Mouse (Mus musculus): ENCODE measurements around the gene Pdxk. TPM values are rescaled to one million over a fixed set of nuclear protein-coding genes. Genes with fewer than 3 reads are reported as not detected.
A peak's percentile ranks its signal among the peaks of the same experiment; 100 is the strongest.
"Not testable (repeated sequence)": the region's sequence is repeated elsewhere in the genome, so short reads cannot be mapped to it uniquely, and the experiment has no call there.

Gene Pdxk
- polyA plus RNA-seq, 1 experiment from 2014 or later: 49.8 TPM

DNA sequence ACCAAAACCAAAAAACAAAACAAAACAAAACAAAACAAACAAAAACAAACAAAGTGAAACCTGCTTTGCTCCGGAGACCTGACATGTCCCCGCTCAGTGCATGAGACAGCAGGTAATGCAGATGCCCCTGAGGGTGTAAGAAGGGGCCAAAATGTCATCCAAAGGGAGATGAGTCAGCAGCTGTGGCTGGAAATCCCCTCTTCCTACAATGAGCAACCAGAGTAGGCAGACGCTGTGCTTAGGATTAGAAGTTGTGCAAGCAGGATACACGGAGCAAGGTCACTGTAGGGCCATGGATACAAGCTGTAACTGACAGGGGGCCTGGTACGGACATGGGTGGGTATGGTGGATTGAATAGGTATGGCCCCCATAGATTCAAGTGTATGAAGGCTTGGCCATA is 35.6 kb downstream of the Pdxk start:
- no peak for ATAC-seq (ENCODE audit: low FRiP score, low read depth)
- H3K4me1 ChIP-seq (replicated peaks): peaks cover 18% of the 10 kb centered on the region
- no peaks in the 10 kb centered on the region for H3K27me3 ChIP-seq
- H3K4me2 ChIP-seq: no peak overlapping the region
- 90% methylated on average over 5 of the region's 5 CpGs for WGBS
- H3K4me3 ChIP-seq: no peak overlapping the region
- H3K27ac ChIP-seq (replicated peaks): no peak overlapping the region
- no peaks in the 10 kb centered on the region for H3K9me3 ChIP-seq
- H3K9ac ChIP-seq: no peak overlapping the region
- H3K36me3 ChIP-seq: peaks cover 16% of the 10 kb centered on the region

DNA sequence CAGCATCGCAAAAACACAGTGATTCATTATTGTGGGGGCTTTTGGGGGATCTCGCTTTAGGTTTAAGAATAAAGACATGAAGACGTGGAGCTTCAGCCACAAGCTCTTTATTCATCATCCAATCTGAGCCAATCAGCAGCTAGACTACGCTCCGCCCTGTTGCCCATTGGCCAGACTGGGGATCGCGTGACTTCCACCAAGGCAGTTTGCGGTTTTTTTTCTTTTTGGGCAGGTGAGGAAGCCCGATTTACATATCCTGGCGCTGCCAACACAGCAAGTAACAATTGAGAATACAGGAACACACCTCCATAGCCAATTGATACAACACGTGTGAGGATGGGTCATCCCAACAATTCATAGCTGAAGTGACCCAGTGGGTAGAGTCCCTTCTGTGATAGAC is 36.7 kb downstream of the Pdxk start:
- Histone ChIP-seq H3K36me3 (peaks cover 16% of the 10 kb centered on the region), H3K4me2 (no peak overlapping the region), H3K9ac (no peak overlapping the region), H3K4me1 (replicated peaks) (peaks cover 18% of the 10 kb centered on the region), H3K27me3 (no peaks in the 10 kb centered on the region), H3K4me3 (no peak overlapping the region), H3K9me3 (no peaks in the 10 kb centered on the region), H3K27ac (replicated peaks) (no peak overlapping the region)
- WGBS: 93% methylated on average over 11 of the region's 11 CpGs
- no peak for ATAC-seq (ENCODE audit: low FRiP score, low read depth)

DNA sequence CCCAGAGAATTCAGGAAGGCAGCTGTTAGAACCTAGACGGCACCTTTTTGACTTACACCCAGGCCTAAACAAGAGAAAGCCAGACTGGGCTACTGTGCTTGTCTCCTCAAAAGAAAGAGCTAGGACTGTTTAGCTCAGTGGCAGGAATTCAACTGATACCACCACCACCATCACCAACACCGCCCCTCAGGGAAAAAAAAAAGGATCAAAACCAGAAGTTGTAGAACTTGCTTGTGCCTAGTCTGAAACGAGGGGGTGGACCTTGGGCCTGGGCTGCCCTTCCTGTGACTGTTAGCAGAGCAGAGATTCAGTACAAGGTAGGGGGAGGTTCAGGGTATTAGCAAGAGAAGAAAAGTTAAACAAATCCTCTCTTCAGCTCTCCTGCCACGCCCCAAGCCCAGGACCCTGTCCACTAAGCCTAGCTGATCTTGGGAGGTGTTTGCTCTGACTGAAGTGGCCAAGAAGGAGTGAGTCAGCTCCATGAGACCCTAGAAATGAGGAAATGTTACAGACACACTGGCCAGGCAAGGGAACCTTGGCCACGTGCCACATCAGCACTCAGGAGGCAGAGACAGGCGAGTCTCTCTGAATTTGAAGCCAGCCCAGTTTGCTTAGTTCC is 38.5 kb downstream of the Pdxk start:
- 56% methylated on average over 6 of the region's 6 CpGs for WGBS
- H3K9ac ChIP-seq: peak overlapping the region; percentile 94
- no peaks in the 10 kb centered on the region for H3K27me3 ChIP-seq
- H3K4me3 ChIP-seq: peak overlapping the region; percentile 94
- peaks cover 16% of the 10 kb centered on the region for H3K36me3 ChIP-seq
- no peak for ATAC-seq (ENCODE audit: low FRiP score, low read depth)
- peak overlapping the region; percentile 78; the same call in 1 of the 2 replicates for H3K27ac ChIP-seq (replicated peaks)
- peaks cover 18% of the 10 kb centered on the region for H3K4me1 ChIP-seq (replicated peaks)
- H3K9me3 ChIP-seq: no peaks in the 10 kb centered on the region
- H3K4me2 ChIP-seq: peak overlapping the region; percentile 73

DNA sequence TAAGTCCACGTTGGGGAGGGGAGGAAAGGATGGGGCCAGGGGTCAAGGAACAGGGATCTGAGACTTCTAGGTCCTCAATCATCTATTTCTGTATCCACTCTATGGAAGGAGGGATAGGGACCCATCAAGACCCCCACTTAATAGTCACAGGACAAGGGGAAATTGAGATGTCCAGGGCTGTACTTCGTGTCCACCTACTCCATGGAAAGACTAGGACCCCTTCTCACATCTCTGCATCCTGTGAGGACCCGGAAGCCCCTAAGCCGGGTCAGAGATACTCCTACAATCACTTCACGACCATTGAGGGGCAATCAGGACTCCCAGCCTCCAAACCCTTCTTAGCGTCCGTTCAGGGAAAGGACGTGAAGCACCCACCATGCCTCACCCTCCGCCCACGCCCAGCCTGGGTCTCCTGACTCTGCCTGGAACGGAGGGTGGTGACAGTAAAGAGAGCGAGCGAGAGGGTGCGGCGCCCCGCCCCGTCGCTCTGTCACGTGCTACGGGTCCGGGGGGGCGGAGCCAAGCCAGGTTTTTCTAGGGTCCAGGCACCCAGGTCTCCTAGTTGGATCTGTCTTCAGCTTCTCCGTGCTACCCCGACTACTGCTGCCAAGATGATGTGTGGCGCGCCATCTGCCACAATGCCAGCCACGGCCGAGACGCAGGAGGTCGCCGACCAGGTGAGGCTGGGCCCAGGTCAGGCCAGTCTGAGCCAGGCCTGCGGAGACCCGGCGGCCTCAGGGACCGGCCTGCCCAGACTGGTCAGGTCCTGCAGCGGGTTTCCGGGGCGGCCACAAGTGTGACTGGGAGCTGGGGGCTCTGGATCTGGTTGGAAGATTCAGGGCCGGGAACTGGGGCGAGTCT is 39.4 kb downstream of the Pdxk start, which contains the start of gene Cstb:
Cstb (plus strand) TSS at position 489 of the 861 bp plus-strand sequence.
- Histone ChIP-seq H3K4me2 (peak within 1 kb of the TSS; percentile 73), H3K36me3 (peaks cover 16% of the 10 kb centered on the region), H3K27me3 (no peaks in the 10 kb centered on the region), H3K4me1 (replicated peaks) (peaks cover 18% of the 10 kb centered on the region), H3K4me3 (peak within 1 kb of the TSS; percentile 94), H3K27ac (replicated peaks) (peak within 1 kb of the TSS; percentile 78), H3K9ac (peak within 1 kb of the TSS; percentile 94), H3K9me3 (no peaks in the 10 kb centered on the region)
- 1% methylated on average over 40 of the region's 40 CpGs for WGBS
- ATAC-seq (ENCODE audit: low FRiP score, low read depth): peak; percentile 95

DNA sequence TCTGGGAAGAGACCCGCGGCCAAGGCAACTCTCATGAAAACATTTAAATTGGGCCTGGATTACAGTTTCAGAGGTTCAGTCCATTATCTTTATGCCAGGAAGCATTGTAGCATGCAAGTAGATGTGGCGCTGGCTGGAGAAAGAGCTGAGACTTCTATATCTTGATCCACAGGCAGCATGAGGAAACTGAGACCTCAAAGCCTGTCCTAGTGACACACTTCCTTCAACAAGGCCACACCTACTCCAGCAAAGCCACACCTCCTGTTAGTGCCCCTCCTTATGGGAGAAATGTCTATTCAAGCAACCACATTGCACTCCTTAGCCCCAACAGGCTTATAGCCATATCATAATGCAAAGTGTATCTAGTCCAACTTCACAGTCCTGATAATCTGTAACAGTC is 42.2 kb downstream of the Pdxk start:
- peaks cover 18% of the 10 kb centered on the region for H3K4me1 ChIP-seq (replicated peaks)
- no peaks in the 10 kb centered on the region for H3K27me3 ChIP-seq
- H3K4me3 ChIP-seq: no peak overlapping the region
- WGBS: 98% methylated on average over 3 of the region's 3 CpGs
- H3K36me3 ChIP-seq: peaks cover 5% of the 10 kb centered on the region
- H3K27ac ChIP-seq (replicated peaks): no peak overlapping the region
- no peak overlapping the region for H3K4me2 ChIP-seq
- no peak overlapping the region for H3K9ac ChIP-seq
- no peaks in the 10 kb centered on the region for H3K9me3 ChIP-seq
- no peak for ATAC-seq (ENCODE audit: low FRiP score, low read depth)

DNA sequence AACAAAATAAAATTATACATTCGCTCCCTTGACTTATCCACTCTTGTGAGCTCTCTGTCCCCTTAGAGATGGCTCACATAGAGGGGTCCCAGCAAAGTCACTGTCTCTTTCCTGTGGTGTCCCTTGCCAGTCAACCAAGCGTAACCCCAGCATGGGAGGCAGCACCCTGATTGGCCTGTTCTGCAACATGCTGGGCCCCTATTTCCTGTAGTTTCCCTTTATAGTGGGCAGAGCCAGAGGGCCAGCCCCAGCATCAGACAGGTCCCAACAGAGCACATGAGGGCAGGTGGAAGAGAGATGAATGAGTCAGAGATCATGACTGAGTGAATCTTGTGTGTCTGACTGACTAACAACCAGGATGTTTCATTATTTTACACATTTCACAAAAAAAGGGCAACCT is 43.8 kb downstream of the Pdxk start:
- Histone ChIP-seq H3K4me1 (replicated peaks) (peaks cover 6% of the 10 kb centered on the region; the same call in 1 of the 2 replicates), H3K36me3 (no peaks in the 10 kb centered on the region), H3K27ac (replicated peaks) (no peak overlapping the region), H3K9ac (no peak overlapping the region), H3K27me3 (no peaks in the 10 kb centered on the region), H3K4me2 (no peak overlapping the region), H3K9me3 (no peaks in the 10 kb centered on the region), H3K4me3 (no peak overlapping the region)
- WGBS: 88% methylated on average over 2 of the region's 2 CpGs
- no peak for ATAC-seq (ENCODE audit: low FRiP score, low read depth)

DNA sequence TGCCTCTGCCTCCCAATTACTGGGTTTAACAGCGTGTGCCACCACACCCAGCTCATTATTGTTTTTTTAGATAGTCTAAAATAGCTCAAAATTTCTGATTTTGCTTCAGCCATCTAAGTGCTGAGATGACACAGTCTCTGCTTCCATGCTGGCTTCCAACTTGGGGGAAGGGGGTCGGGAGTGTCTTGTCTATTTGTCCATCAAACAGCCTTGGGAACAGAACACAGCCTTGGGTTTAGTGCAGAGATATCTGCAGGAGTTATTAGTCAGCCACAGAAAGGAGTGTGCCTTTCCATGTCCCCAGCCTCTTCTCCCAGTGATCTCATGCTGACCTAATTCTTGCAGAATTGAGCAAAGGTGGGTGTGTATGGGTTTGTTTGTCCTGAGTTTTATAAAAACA is 46.0 kb downstream of the Pdxk start:
- Histone ChIP-seq H3K36me3 (no peaks in the 10 kb centered on the region), H3K27ac (replicated peaks) (no peak overlapping the region), H3K4me2 (no peak overlapping the region), H3K4me1 (replicated peaks) (no peaks in the 10 kb centered on the region), H3K9ac (no peak overlapping the region), H3K9me3 (no peaks in the 10 kb centered on the region), H3K4me3 (no peak overlapping the region), H3K27me3 (no peaks in the 10 kb centered on the region)
- ATAC-seq (ENCODE audit: low FRiP score, low read depth): no peak
- WGBS: 92% methylated on average over 2 of the region's 2 CpGs

DNA sequence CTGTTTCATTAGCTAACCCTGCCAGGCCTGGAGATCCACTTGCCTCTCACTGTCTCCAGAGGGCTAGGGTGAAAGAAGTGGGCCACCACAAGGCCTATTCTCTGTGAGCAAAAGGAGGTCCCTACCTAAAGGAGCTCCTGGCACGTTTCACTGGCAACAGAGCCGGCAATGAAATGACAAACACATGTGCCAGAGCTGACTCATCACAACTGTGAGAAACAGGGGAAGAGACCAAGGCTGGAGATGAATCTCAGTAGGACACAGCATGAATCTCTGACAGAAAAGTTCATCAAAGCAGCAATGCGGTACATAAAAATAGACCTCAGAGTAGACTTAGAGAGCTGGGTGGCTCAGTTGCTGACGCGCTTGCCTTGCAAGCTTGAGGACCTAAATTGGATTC is 46.9 kb downstream of the Pdxk start:
- no peaks in the 10 kb centered on the region for H3K27me3 ChIP-seq
- 62% methylated on average over 5 of the region's 5 CpGs for WGBS

DNA sequence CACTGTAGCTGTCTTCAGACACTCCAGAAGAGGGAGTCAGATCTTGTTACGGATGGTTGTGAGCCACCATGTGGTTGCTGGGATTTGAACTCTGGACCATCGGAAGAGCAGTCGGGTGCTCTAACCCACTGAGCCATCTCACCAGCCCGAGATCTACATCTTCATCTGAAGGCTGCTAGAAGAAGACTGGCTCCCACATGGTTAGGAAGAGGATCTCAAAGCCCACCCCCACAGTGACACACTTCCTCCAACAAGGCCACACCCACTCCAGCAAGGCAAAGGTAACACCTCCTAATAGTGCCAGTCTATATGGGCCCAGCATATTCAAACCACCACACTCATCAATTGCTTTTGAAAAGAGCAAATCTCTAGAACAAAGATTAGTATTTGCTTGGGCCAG is 49.8 kb downstream of the Pdxk start:
- not testable (repeated sequence) for H3K4me3 ChIP-seq; ATAC-seq (ENCODE audit: low FRiP score, low read depth); H3K9ac ChIP-seq; H3K27me3 ChIP-seq; H3K4me2 ChIP-seq; H3K27ac ChIP-seq (replicated peaks); H3K9me3 ChIP-seq; H3K36me3 ChIP-seq
- WGBS: 84% methylated on average over 3 of the region's 4 CpGs
- peaks cover 19% of the 10 kb centered on the region for H3K4me1 ChIP-seq (replicated peaks)

More for the DNA sequence above, 46.9 kb downstream of the Pdxk start:
- no peaks in the 10 kb centered on the region for H3K36me3 ChIP-seq
- H3K27ac ChIP-seq (replicated peaks): no peak overlapping the region
- H3K4me1 ChIP-seq (replicated peaks): peaks cover 5% of the 10 kb centered on the region; the same call in 1 of the 2 replicates
- H3K9me3 ChIP-seq: no peaks in the 10 kb centered on the region
- H3K4me2 ChIP-seq: no peak overlapping the region
- no peak for ATAC-seq (ENCODE audit: low FRiP score, low read depth)
- H3K9ac ChIP-seq: no peak overlapping the region
- no peak overlapping the region for H3K4me3 ChIP-seq

DNA sequence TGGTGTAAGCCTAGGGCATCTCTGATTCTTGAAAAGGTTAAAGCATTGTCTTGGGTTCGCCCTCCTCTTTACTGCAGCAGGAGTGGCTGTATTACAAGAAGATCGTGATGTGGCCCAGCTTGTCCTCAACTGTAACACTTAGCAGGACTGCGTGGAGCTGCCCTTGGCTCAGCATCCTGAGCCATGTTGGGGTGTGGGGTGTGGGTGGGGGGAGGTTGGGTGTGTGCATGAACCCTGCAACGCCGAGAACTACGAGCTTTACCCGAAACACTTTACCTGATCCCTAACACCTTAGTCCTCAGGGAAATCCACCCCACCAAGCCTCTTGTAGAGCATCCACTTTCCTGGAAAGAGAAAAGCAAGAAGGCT is 51.6 kb downstream of the Pdxk start:
- Histone ChIP-seq H3K27me3 (no peaks in the 10 kb centered on the region), H3K4me2 (peak overlapping the region; percentile 75), H3K9me3 (no peaks in the 10 kb centered on the region), H3K9ac (no peak overlapping the region), H3K36me3 (peaks cover 23% of the 10 kb centered on the region), H3K4me3 (peak overlapping the region; percentile 62), H3K4me1 (replicated peaks) (peaks cover 19% of the 10 kb centered on the region), H3K27ac (replicated peaks) (peak overlapping the region; percentile 83)
- no peak; the same call in 1 of the 2 replicates for ATAC-seq (ENCODE audit: low FRiP score, low read depth)
- WGBS: 48% methylated on average over 7 of the region's 7 CpGs

DNA sequence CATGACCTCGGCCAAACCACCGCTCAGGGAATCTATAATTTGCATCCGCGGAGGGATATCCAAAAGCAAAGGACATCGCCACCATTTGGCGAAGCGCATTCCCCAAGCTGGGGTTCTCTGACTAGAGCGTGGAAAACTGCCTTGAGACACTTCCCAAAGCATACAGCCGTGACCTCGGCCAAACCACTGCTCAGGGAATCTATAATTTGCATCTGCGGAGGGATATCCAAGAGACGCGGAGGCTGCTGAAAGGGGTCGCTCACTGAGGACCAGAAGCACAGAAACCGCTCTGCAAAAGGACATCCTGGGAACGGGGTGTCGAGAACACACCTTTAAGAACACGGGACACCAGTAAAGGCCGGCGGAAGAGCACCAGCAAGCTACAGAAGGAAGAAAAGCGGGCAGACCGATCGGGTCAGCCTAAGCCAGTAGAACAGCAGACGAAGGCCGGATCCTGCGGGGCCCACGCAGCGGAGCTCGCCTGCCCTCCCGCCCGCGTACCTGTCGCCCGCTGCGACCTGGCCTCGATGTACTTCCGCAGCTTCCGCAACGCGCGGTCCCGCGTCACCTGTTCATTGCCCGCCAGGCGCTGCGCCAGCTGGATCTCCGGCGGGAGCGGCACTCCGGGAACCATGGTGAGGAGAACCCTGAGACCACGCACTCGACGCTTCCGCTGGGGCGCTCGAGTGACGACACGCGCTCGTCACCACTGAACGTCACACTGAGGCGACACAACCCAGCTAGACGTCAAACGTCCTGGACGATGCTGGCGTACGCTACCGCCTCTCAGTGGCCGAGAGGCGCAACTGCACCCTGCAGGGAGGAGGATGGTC is 52.2 kb downstream of the Pdxk start, which contains the start of gene Rrp1:
Rrp1 (minus strand) TSS at position 725 of the 833 bp plus-strand sequence.
- peak within 1 kb of the TSS; percentile 62 for H3K4me3 ChIP-seq
- peak; percentile 93 for ATAC-seq (ENCODE audit: low FRiP score, low read depth)
- H3K27ac ChIP-seq (replicated peaks): peak within 1 kb of the TSS; percentile 83
- H3K9me3 ChIP-seq: no peaks in the 10 kb centered on the region
- peaks cover 19% of the 10 kb centered on the region for H3K4me1 ChIP-seq (replicated peaks)
- no peaks in the 10 kb centered on the region for H3K27me3 ChIP-seq
- whole genome bisulfite sequencing: under 1% methylated on average over 70 of the region's 70 CpGs
- H3K36me3 ChIP-seq: peaks cover 27% of the 10 kb centered on the region
- peak within 1 kb of the TSS; percentile 65 for H3K9ac ChIP-seq
- peak within 1 kb of the TSS; percentile 75 for H3K4me2 ChIP-seq
